Mouse (Mus musculus): ENCODE measurements around the gene Pi16. TPM values are rescaled to one million over a fixed set of nuclear protein-coding genes. Genes with fewer than 3 reads are reported as not detected.
A peak's percentile ranks its signal among the peaks of the same experiment; 100 is the strongest.

Gene Pi16
- total and polyA plus RNA-seq, 2 experiments from 2014 or later: 2.0 to 5.7 TPM

DNA sequence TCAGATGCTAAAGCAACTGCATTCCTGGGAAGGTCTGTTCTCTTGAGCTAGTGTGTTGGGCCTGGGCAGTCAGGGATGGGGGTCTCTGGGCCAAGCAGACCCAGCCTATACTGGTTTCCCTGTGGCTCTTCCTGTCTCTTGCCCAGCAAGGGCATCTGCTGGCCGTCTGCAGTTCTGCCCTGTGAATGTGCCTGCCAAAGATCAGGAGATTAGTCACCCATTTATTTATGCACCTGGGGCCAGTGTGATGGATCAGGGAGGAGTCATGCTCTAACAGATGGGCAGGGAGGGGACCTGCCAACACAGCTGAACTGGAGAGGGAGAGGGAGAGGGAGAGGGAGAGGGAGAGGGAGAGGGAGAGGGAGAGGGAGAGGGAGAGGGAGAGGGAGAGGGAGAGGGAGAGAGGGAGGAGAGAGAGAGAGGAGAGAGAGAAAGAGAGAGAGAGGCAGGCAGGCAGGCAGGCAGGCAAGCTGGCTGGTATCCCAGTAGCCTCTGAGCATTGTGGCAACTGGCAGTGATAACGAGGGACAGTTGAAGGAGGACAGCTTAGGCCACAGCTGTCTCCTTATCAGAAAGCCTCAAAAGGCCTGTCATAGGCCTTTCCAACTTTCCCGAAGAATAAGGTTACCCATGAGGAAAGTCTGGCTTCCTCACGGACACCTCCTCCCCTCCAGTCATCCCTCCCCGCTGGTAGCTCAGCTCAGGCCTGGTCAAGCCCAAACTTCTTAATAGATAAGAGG lies 13.4 kb downstream of the Pi16 start:
- no peak for TF ChIP-seq CTCF (IDR thresholded peaks at IDR 0.05; ENCODE audit: low read depth)
- H3K4me3 ChIP-seq (ENCODE audit: low read depth, low read length): no peak overlapping the region
- no peak for ATAC-seq

GRCm38 (mm10) chr17:29332186-29332685 lies 14.8 kb downstream of the Pi16 start:
- no peak for TF ChIP-seq CTCF (IDR thresholded peaks at IDR 0.05; ENCODE audit: low read depth)
- ATAC-seq (no peak), DNase-seq (no peak)
- no peak overlapping the region for H3K4me3 ChIP-seq (ENCODE audit: low read depth, low read length)
- H3K4me2 ChIP-seq (ENCODE audit: low read depth): no peak overlapping the region
- H3K9me3 ChIP-seq (ENCODE audit: low read length): no peaks in the 10 kb centered on the region
- 93% methylated on average over 4 of the region's 4 CpGs for WGBS
- H3K27ac ChIP-seq (ENCODE audit: low read depth, low read length): no peak overlapping the region
- no peak overlapping the region for H3K9ac ChIP-seq
- no peaks in the 10 kb centered on the region for H3K27me3 ChIP-seq (ENCODE audit: insufficient read depth, low read length)
- peaks cover 10% of the 10 kb centered on the region for H3K4me1 ChIP-seq (ENCODE audit: insufficient read depth)
- peaks cover 61% of the 10 kb centered on the region for H3K36me3 ChIP-seq (ENCODE audit: insufficient read depth)

More for the DNA sequence above, 13.4 kb downstream of the Pi16 start:
- no peaks in the 10 kb centered on the region for H3K9me3 ChIP-seq (ENCODE audit: low read length)
- peaks cover 47% of the 10 kb centered on the region for H3K36me3 ChIP-seq (ENCODE audit: insufficient read depth)
- no peaks in the 10 kb centered on the region for H3K27me3 ChIP-seq (ENCODE audit: insufficient read depth, low read length)
- H3K4me1 ChIP-seq (ENCODE audit: insufficient read depth): peaks cover 19% of the 10 kb centered on the region
- 19% methylated on average over 5 of the region's 5 CpGs for WGBS
- H3K4me2 ChIP-seq (ENCODE audit: low read depth): no peak overlapping the region
- DNase-seq: no peak
- peak overlapping the region; percentile 59 for H3K27ac ChIP-seq (ENCODE audit: low read depth, low read length)
- H3K9ac ChIP-seq: no peak overlapping the region

GRCm38 (mm10) chr17:29336266-29336990 lies 18.9 kb downstream of the Pi16 start:
- H3K4me2 ChIP-seq (ENCODE audit: low read depth): no peak overlapping the region
- DNase-seq (no peak), ATAC-seq (no peak)
- H3K27ac ChIP-seq (ENCODE audit: low read depth, low read length): no peak overlapping the region
- peaks cover 87% of the 10 kb centered on the region for H3K36me3 ChIP-seq (ENCODE audit: insufficient read depth)
- no peaks in the 10 kb centered on the region for H3K27me3 ChIP-seq (ENCODE audit: insufficient read depth, low read length)
- H3K4me3 ChIP-seq (ENCODE audit: low read depth, low read length): no peak overlapping the region
- H3K9ac ChIP-seq: no peak overlapping the region
- 94% methylated on average over 19 of the region's 19 CpGs for WGBS
- H3K4me1 ChIP-seq (ENCODE audit: insufficient read depth): peaks cover under 1% of the 10 kb centered on the region; the same call in 1 of the 2 replicates
- no peak for TF ChIP-seq CTCF (IDR thresholded peaks at IDR 0.05; ENCODE audit: low read depth)
- H3K9me3 ChIP-seq (ENCODE audit: low read length): no peaks in the 10 kb centered on the region

DNA sequence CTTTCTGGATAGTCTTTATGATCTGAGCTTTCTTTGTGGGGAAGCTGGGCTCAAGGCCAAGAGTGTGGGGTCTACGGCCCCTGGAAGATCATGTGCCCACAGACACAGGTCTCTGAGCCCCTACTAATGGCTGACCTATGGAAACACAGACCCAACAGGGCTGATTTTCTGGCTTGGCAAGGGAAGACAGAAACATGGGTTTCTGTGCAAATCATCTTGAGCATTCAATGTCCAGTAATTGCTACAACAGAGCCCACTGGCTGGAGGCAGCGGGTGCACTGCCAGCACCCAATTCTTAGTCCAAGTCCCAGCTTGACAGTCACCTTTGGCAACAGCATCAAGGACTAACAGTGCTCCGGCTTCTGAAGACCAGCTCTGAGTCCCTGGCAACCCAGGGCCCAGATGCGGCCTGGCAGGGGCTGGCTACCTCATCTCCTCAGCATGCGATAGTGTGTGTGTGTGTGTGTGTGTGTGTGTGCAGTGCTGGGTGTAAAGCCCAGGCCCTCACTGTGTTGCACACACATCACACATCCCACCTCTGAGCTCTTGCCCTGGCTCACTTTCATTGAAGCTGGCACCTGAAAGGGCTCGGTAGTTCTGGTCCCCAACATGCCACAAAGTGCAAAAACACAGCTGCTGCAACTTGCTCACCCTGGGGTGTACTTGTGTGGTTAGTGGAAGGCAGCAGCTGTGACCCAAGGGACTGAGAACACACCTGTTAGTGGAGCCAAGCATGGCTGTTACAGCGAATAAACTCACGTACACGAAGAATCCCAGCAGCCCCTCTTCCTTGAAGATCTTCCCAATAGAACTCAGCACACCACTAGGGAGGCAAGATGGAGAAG lies 20.7 kb downstream of the Pi16 start:
- Histone ChIP-seq H3K4me1 (ENCODE audit: insufficient read depth) (peaks cover 7% of the 10 kb centered on the region; the same call in 1 of the 2 replicates), H3K36me3 (ENCODE audit: insufficient read depth) (peaks cover 80% of the 10 kb centered on the region), H3K4me2 (ENCODE audit: low read depth) (no peak overlapping the region), H3K9me3 (ENCODE audit: low read length) (no peaks in the 10 kb centered on the region), H3K27ac (ENCODE audit: low read depth, low read length) (peak overlapping the region; percentile 45; the same call in 1 of the 2 replicates), H3K4me3 (ENCODE audit: low read depth, low read length) (no peak overlapping the region), H3K9ac (no peak overlapping the region), H3K27me3 (ENCODE audit: insufficient read depth, low read length) (no peaks in the 10 kb centered on the region)
- 45% methylated on average over 9 of the region's 9 CpGs for WGBS
- DNase-seq (peak; percentile 77), ATAC-seq (peak; percentile 72)
- TF ChIP-seq CTCF (IDR thresholded peaks at IDR 0.05; ENCODE audit: low read depth): no peak

- peaks cover 71% of the 10 kb centered on the region for H3K36me3 ChIP-seq (ENCODE audit: insufficient read depth)
- H3K27ac ChIP-seq (ENCODE audit: low read depth, low read length): peak overlapping the region; percentile 45
- H3K4me1 ChIP-seq (ENCODE audit: insufficient read depth): peaks cover 7% of the 10 kb centered on the region; the same call in 1 of the 2 replicates
- H3K4me2 ChIP-seq (ENCODE audit: low read depth): no peak overlapping the region
- WGBS: 63% methylated on average over 11 of the region's 11 CpGs
- no peak for TF ChIP-seq CTCF (IDR thresholded peaks at IDR 0.05; ENCODE audit: low read depth)
- no peaks in the 10 kb centered on the region for H3K9me3 ChIP-seq (ENCODE audit: low read length)
- no peak for ATAC-seq
- H3K27me3 ChIP-seq (ENCODE audit: insufficient read depth, low read length): no peaks in the 10 kb centered on the region
- H3K4me3 ChIP-seq (ENCODE audit: low read depth, low read length): no peak overlapping the region
- H3K9ac ChIP-seq: no peak overlapping the region
- DNase-seq: no peak
Observed at GRCm38 (mm10) chr17:29339170-29339768, 21.8 kb downstream of the Pi16 start.
